Mouse (Mus musculus): ENCODE results near the gene Slc22a14.

Slc22a14 gene

DNA sequence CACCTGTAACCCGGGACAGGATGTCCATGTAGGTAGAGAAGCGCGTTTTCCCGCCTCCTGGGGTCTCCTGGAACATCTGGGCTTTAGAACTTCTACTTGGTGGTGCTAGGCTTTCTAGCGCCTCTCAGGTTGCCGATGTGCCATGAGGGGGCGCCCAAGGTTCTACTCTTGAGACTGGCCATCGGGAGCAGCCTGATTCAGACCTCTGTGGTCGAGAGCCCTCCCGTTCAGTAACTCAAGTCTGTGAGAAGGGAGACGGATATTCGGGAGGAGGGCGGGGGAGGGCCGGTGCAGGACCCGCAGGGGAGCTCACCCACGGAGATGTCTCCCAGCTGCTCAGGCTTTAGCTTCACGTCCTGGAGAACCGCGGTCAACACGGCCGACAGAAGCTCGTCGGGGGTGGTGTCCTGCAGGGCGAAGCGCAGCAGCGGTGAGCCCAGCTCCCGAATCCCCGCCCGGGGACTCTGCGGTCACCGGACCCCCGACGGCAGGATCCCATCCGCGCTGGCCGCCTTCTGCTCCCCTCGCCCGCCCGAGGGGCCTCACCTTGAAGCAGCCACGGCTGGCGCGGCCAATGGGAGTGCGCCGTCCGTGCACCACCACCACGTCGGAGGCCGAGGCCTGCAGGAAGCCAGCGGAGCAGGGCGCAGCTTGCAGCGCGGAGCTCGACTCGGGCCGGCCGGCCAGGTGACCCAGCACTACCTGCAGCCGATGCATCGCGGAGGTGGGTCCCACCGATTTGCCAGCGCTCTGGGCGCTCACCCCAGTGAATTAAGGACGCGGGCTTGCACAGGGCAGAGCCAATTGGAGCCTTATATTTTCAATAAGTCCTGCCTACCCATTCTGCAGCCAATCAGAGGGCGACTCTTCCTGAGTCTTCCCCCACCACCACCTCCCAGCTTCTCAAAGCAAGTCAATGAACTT, 208.8 kb downstream of the Slc22a14 start, which contains the start of gene Acaa1b:
TSS of gene Acaa1b (minus strand) at position 816 of the 924 bp plus-strand sequence.
- in situ Hi-C loops (cut with MboI; ENCODE audit: unreplicated experiment in 2 of 2): loop anchor here in 1 of 2 experiments (10.0 to 25.0 kb wide), 2 partner anchors 208 to 431 kb away; partner anchors contain the start of genes Scn5a and Slc22a14

DNA sequence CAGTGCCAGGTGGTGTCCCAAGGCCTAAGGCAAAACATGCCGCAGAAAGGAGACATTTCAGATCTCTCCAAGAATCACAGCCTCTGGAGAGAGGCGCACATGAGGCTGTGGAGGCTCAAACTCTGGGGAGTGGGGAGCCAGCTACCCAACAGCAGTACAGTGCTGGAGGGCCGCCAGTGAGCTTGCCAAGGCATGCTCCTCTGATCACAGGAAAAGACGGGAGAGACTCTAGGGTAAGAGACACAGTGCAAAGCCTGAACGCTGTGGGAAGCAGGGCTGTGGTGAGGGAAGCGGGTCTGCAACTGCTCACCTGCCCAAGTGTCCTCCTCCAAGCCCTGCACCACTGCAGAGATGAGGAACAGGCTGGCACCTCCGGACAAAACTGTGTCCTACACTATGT, 209.5 kb downstream of the Slc22a14 start:
- in situ Hi-C loops (cut with MboI; ENCODE audit: unreplicated experiment in 2 of 2): loop anchor here in 1 of 2 experiments (10.0 to 25.0 kb wide), 2 partner anchors 209 to 431 kb away; partner anchors contain the start of genes Scn5a and Slc22a14

DNA sequence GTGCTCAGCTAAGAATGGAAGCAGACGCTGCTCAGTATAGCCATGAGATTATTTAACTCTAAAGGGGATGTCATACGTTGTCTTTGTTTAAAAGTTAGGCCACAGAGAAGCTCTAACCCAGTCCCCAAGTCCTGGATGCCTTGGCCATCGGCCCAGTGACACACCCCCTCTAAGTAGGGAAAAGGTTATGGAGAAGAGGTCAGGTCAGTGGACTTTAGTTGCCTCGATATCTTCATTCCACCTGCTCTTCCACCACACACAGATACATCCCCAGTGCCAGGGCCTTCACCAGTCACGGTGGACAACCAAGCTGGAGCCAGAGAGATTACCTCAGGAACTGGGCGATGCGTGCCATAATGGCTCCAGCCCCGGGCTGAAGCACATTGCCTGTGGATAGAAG, 209.9 kb downstream of the Slc22a14 start:
- in situ Hi-C loops (cut with MboI; ENCODE audit: unreplicated experiment in 2 of 2): loop anchor here in 1 of 2 experiments (10.0 to 25.0 kb wide), 2 partner anchors 209 to 432 kb away; partner anchors contain the start of genes Scn5a and Slc22a14

DNA sequence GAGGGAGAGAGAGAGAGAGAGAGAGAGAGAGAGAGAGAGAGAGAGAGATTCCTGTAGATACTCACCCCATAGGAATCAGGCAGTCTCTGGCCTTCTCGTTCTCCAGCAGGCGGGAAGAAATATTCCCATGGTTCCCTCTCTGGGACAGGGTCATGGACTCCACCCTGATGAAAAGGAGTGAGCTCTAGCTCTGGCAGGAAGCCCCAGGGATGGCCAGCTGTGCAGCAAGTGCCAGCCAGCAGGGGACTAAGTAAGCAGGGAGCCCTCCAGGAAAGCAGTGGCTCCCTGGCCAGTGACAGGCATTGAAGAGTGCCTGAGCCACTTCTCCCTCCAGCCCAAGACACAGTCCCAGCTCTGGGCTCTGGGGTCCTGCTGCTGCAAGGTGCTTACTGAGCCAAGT, 213.6 kb downstream of the Slc22a14 start:
- in situ Hi-C loops (cut with MboI; ENCODE audit: unreplicated experiment in 2 of 2): loop anchor here in 1 of 2 experiments (10.0 to 25.0 kb wide), 2 partner anchors 213 to 436 kb away; partner anchors contain the start of genes Scn5a and Slc22a14

DNA sequence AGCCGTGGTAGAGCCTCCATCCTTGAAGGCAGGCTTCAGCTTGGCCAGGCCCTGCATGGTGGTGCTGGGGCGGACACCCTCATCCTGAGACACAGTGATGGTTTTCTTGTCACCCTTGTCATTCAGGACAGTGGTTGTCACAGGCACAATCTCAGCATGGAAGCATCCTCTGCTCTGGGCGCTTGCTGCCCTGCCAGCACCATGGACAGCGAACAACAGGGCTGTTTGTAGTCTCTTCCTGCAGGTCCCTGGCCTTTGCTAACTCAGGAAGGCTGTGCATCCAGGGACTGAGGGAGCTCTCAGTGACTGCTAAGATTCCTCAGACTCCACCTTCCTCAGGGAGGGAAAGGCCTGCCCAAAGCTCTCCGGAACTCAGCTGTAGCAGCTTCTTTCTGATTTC, 215.8 kb downstream of the Slc22a14 start:
- in situ Hi-C loops (cut with MboI; ENCODE audit: unreplicated experiment in 2 of 2): no loop called here

DNA sequence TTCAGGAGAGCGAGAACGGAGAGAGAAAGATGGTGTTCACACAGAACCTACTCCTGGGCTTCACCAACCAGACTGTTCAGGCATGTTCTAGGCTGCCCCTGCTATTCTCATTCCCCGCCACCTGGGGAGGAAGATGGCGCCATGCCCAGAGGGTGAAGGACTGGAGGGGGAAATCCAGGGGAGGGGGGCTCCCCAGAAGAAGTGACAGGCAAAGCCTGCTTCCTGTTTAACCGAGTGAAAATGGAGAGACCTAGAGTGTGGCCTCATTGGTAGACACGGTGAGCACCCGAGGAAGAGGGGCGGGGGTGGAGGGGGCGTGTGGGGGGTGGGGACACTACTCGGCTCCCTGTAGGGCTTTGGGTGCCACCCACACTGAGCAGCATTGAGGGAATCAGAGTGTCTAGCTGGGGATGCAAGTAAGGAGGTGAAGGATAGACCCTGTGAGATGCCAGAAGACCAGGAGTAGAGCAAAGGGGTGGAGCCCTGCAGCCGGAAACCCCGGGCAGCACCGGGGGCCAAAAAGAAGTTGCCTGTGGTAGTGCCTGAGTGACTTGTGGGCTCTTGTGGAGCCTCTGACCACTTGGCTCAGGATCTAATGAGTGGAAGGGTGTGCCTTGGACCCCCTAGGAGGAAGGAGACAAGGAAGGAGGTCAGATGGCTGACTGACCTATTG, 219.1 kb downstream of the Slc22a14 start:
- in situ Hi-C loops (cut with MboI; ENCODE audit: unreplicated experiment in 2 of 2): no loop called here

DNA sequence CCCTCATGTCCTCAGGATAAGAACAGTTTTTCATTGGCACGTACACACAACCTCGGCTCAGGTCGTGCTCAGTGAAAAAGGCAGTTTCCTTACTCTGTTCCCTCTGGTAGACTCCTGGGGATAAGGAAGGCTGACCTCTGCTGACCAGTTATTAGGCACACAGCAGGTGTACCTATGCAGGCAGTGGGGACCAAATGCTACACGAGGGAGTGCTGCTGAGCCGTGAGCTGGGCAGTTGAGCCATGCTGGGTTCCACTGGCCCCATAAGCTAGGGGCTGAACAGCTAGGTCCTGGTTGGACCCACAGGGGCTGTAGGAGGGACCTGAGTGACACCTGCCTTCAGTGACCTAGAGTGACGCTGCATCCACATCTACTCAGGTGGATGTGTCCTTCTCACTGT, 219.7 kb downstream of the Slc22a14 start:
- in situ Hi-C loops (cut with MboI; ENCODE audit: unreplicated experiment in 2 of 2): no loop called here

DNA sequence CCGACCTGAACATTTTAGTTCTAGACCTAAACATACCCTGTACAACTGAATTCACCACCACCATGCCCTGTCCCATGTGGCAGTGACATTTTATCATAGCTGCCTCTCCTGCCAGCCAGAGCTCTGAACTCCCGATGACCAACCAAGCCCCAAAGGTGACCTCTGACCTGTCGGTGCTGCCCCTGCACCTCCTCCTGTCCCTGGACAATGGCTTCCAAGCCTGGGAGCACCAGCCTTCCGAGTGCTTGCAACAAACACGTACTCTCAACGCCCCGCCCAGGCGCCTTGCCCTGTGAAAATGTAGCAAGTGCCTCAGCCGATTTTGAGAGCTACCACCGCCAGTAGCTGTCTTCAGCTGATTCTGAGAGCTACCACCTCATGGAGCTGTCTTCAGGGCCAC, 220.2 kb downstream of the Slc22a14 start:
- in situ Hi-C loops (cut with MboI; ENCODE audit: unreplicated experiment in 2 of 2): no loop called here

DNA sequence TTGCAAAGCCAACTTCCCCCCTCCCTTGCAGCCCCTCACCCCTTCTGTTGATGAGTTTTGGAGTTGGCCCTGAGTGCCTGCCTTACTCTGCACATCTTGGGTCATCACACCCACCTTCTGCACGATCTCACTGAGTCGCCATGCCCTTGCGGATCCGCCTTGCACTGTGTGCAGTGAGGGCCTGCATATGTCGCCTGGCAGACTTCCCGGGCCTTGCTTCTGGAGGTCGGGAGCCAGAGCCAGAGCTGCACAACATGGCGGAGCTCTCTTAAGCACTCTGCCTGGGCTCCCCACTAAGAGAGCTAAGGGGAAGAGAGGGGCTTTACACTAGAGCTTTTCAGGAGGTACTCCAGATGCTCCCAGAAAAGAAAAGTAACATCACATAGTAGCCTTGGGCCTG, 220.7 kb downstream of the Slc22a14 start:
- in situ Hi-C loops (cut with MboI; ENCODE audit: unreplicated experiment in 2 of 2): no loop called here

DNA sequence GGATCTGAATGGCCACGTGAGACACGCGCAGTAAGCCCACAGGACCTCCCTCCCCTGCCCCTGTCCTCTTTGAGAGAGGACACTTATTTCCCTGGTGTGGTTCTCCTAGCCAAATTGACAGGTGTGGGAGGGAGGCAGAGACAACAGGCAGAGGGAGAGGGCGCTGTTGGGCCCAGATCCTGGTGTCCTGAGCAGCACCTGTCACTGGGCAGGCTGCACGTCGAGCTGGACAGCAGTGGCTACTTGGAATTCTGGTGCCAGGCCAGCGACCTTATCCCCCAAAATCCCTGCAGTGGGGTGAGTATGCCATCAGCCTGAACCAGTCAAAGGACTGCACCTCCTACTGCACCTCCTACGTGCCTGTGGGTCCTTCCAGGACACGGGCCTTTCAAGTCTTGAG, 222.0 kb downstream of the Slc22a14 start:
- in situ Hi-C loops (cut with MboI; ENCODE audit: unreplicated experiment in 2 of 2): no loop called here

DNA sequence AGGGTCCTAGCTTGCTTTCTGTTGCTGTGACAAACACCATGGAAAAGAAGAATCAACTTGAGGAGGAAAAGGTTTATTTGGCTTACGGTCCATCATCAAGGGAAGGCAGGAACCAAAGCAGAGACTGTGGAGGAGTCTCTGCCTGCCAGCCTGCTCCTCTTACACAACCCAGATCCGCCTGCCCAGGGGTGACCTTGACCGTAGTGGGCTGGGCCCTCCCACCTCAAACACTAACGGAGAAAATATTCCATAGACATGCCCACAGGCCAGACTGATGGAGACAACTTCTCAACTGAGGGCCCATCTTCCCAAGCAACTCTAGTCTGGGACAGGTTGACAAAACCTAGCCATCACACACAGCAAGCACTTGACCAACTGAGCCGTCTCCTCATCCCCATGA, 223.3 kb downstream of the Slc22a14 start:
- in situ Hi-C loops (cut with MboI; ENCODE audit: unreplicated experiment in 2 of 2): no loop called here

DNA sequence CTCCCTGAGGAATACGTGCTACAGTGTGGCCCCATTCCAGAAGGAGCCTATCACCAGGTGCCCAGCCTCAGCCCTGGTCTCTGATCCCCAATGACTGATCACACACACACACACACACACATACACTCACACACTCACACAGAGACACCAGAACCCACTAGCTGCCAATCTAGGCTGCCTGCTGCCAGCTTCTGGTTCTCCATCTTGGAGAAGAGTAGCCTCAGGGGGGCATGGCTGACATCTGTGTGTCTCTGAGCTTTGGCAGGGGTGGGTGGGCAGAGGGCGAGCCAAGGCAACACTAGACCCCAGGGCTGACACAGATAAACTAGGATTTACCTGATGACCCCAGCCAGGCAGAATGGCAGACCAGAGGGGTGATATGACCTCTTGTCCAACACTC, 226.5 kb downstream of the Slc22a14 start:
- in situ Hi-C loops (cut with MboI; ENCODE audit: unreplicated experiment in 2 of 2): no loop called here

DNA sequence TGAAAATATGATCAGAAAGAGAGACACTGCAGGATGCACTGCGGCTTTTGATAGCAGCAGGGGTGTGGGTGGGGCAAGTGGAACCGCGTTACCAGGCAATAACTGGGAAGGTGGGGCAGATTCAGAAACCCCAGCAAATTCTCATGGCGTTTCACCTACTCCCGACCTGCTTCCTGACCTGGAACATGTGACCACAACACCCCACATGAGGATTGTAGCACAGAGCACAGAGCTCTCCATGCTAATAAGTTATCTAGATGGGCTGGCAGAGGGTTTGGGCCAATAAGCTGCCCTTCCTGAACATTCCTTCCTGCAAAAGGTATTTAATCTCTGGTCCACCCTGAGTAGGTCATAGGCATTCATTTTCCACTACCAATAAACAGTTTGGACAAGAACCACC, 234.7 kb downstream of the Slc22a14 start:
- in situ Hi-C loops (cut with MboI; ENCODE audit: unreplicated experiment in 2 of 2): no loop called here

DNA sequence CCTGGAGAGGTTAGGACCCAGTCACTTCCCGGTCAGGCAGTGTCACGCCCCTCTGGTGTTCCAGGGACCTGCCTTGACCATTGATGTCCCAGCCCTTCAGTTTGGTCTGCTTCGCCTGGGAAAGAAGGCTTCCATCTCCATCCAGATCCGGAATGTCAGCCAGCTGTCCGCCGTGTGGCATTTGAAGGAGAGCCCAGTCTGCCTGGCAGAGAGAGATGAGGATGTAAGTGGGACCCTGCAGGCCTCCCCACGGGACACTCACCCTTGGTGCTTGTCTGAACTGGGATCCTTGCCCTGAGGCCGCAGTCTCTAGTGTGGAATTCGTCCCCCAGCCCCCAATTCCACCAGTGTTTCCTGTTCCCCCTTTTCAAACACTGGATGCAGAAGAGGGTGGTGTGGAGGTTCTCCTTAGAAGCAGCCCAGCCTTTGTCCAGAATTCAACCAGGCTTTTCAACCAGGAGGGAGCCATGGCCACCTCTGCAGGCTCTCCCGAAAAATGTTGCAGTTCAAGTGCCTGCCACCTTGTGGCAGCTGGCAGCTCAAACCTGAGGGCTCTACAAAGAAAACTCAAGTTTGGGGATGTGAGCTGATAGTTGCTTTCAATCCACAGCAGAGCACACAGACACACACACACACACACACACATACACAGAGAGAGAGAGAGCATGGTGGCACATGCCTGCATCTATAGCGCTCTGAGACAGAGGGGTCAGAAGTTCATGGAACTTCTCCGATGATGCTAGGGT, 236.7 kb downstream of the Slc22a14 start:
- in situ Hi-C loops (cut with MboI; ENCODE audit: unreplicated experiment in 2 of 2): no loop called here

DNA sequence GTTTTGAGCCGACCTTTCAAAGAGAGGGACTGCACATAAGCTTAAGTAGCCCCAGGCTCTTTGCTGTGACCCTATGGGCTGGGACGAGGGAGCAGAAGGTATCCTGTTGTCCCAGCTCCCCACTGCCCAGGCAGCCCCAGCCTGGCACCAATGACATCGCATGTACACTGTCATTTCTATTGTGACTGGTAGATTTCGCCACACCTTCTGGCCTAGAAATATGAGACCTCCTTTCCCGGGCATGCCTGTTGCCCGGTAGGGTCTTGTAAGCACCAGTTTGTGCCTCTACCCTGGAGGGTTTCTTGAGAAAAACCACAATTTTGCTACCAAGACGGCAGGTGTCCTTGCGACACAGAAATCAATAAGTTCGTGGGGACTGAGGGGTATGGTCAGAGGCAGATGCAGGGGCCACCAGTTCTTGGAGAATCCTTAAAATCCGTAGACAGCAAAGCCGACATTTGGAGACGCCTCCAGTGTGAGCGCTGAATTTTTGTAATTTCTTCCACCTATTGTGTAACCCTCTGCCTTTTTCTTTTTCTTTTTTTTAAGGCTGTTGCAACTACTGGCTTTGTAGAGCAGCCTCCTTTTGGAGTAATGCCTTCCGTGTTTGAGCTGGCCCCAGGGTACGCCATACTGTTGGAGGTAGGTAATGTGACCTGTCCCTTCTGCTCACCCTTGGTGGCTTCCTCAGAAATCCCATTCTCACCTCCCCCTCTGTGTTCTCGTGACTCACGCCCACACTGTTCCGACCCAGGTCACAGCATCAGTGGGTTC, 242.6 kb downstream of the Slc22a14 start:
- in situ Hi-C loops (cut with MboI; ENCODE audit: unreplicated experiment in 2 of 2): no loop called here

DNA sequence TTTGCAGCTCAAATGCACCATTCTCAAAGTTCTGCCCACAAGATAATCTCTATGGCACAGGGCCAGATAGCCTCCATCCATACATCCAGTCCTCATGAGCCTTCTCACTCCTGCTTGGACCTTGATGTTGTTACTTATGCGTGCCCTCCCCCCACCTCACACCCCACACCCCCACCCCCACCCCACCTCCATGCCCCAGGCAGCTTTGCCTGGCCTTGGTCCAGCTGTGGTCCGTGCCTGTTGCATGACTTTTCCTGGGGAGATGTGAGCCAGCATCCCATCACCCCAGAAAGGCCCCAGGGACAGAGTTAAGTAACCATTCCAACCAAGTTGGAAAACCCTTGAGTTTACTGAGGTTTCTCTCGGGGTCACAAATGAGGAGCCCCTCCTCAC, 245.2 kb downstream of the Slc22a14 start:
- in situ Hi-C loops (cut with MboI; ENCODE audit: unreplicated experiment in 2 of 2): no loop called here
